Mouse (Mus musculus): ENCODE results near the gene Mapk1. TPM values are rescaled to one million over a fixed set of nuclear protein-coding genes. Genes with fewer than 3 reads are reported as not detected.

The Mapk1 gene
- polyA plus RNA-seq, 1 experiment: 179 TPM

DNA sequence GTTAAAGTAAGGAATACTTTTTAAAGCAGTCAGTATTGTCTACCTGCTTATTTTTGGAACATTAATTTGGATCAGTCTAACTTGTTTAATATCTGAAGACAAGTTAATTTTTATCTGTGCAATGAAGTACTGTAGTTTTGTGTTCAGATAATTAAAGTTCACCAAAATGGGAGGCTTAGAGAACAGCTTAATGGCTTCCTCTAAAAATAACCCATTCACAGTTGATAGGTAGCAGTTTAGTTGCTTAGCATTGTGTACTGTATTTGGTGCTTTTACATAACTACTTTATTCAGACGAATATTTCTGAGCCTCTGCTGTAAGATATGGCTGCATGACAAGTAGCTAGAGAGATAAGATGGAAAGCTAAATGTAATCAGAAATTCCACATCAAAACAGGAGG is 23.9 kb downstream of the Mapk1 start:
- Histone ChIP-seq H3K4me3 (ENCODE audit: insufficient read depth, low read depth, low read length) (no peak overlapping the region), H3K4me1 (ENCODE audit: control insufficient read depth, insufficient read depth, low read length) (peaks cover 8% of the 10 kb centered on the region; the same call in 1 of the 2 replicates), H3K27ac (ENCODE audit: insufficient read depth, low read depth, low read length) (no peak overlapping the region)
- WGBS: 9% methylated on average over 1 of the region's 1 CpGs
- no peak for TF ChIP-seq CTCF (IDR thresholded peaks at IDR 0.05; ENCODE audit: insufficient read depth, low read depth, low read length)

DNA sequence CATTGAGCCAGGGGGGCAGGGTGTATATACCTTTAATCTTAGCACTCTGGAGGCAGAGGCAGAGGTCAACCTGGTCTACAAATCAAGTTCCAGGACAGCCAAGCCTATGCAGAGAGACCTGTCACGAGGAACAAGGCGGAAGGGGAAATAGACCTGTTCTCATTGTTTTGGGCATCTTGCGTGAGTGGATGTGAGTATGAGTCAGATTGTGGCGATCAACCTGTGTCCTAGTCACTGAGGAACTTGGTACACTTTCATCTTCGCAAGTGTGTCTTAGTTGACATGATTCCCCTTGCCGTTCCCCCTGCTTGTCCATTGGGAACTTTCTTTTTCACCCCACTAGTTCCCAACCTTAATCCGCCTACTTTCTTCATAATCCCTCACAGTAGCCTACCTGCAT is 26.9 kb downstream of the Mapk1 start:
- 78% methylated on average over 7 of the region's 7 CpGs for whole genome bisulfite sequencing
- H3K27ac ChIP-seq (ENCODE audit: insufficient read depth, low read depth, low read length): no peak overlapping the region
- TF ChIP-seq CTCF (IDR thresholded peaks at IDR 0.05; ENCODE audit: insufficient read depth, low read depth, low read length) (no peak), POLR2A (IDR thresholded peaks at IDR 0.05; ENCODE audit: insufficient read depth, low read depth, low read length) (no peak)
- no peak overlapping the region for H3K4me3 ChIP-seq (ENCODE audit: insufficient read depth, low read depth, low read length)
- peaks cover 8% of the 10 kb centered on the region; the same call in 1 of the 2 replicates for H3K4me1 ChIP-seq (ENCODE audit: control insufficient read depth, insufficient read depth, low read length)

DNA sequence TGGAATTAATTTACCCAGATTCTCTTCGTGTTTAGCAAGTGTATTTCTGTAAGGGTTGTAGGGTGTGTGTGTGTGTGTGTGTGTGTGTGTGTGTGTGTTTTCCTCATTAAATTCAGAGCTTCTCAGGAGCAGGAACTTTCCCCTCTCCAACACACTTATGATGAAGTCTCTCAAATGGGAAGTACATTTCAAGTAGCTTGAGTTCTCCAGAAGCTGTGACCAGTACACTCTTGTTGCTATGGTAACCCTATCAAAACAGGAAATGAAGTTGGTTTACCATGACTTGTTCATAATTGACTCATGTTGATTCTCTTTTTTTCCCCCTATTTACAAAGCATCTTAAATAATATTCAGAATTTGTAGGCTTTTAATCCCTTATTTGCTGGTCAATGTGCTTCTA is 29.4 kb downstream of the Mapk1 start:
- Histone ChIP-seq H3K4me1 (ENCODE audit: control insufficient read depth, insufficient read depth, low read length) (peaks cover 5% of the 10 kb centered on the region; the same call in 1 of the 2 replicates), H3K4me3 (ENCODE audit: insufficient read depth, low read depth, low read length) (no peak overlapping the region), H3K27ac (ENCODE audit: insufficient read depth, low read depth, low read length) (no peak overlapping the region)
- WGBS: 50% methylated on average over 1 of the region's 1 CpGs
- TF ChIP-seq CTCF (IDR thresholded peaks at IDR 0.05; ENCODE audit: insufficient read depth, low read depth, low read length) (no peak), POLR2A (IDR thresholded peaks at IDR 0.05; ENCODE audit: insufficient read depth, low read depth, low read length) (no peak)

DNA sequence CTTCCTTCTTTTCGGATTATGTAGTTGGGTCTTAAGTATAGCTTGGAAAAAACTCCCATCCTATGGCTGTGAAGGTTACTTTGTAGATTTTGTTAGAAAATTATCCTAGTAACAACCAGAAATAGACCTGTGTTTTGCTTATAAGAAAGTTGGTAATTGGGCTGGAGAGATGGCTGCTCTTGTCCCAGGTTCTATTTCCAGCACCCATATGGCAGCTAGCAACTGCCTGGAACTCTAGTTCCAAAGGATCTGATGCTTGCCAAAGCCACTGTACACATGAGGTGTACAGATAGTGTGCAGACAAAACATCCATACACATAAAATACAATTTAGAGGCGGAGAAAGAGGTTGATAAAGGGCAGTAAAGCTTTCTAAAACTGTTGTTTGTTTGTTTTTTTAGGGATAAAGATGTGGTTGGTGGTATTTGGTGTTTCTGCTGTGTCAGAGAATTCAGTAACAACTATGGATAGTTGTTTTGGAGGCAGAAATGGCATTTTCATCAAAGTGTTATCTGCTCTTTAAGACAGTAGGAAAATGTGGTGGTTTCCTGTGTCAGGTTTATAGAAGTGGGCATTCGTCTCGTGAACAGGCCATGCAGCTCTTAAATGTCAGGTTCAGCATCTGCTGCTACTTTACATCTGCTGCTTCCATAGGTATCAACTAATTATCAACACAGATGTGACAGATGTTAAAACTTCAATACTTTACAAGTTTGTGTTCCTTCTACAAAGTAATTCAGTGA is 32.1 kb downstream of the Mapk1 start:
- no peak overlapping the region for H3K27ac ChIP-seq (ENCODE audit: insufficient read depth, low read depth, low read length)
- H3K4me1 ChIP-seq (ENCODE audit: control insufficient read depth, insufficient read depth, low read length): no peaks in the 10 kb centered on the region
- TF ChIP-seq CTCF (IDR thresholded peaks at IDR 0.05; ENCODE audit: insufficient read depth, low read depth, low read length): no peak
- no peak for TF ChIP-seq POLR2A (IDR thresholded peaks at IDR 0.05; ENCODE audit: insufficient read depth, low read depth, low read length)
- 57% methylated on average over 4 of the region's 4 CpGs for WGBS
- H3K4me3 ChIP-seq (ENCODE audit: insufficient read depth, low read depth, low read length): no peak overlapping the region

DNA sequence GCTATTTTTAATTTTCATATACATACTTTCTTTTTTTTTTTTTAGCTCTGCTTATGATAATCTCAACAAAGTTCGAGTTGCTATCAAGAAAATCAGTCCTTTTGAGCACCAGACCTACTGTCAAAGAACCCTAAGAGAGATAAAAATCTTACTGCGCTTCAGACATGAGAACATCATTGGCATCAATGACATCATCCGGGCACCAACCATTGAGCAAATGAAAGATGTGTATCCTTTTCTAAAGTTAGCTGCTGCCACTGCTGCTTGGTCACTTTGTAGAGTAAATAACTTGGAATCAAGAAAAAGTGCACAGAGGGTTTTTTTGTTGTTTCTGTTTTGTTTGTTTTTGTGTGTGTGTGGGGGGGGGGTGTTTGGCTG is 32.7 kb downstream of the Mapk1 start:
- Histone ChIP-seq H3K4me1 (ENCODE audit: control insufficient read depth, insufficient read depth, low read length) (no peaks in the 10 kb centered on the region), H3K27ac (ENCODE audit: insufficient read depth, low read depth, low read length) (no peak overlapping the region), H3K4me3 (ENCODE audit: insufficient read depth, low read depth, low read length) (no peak overlapping the region)
- WGBS: 85% methylated on average over 3 of the region's 3 CpGs
- TF ChIP-seq POLR2A (IDR thresholded peaks at IDR 0.05; ENCODE audit: insufficient read depth, low read depth, low read length) (no peak), CTCF (IDR thresholded peaks at IDR 0.05; ENCODE audit: insufficient read depth, low read depth, low read length) (no peak)

DNA sequence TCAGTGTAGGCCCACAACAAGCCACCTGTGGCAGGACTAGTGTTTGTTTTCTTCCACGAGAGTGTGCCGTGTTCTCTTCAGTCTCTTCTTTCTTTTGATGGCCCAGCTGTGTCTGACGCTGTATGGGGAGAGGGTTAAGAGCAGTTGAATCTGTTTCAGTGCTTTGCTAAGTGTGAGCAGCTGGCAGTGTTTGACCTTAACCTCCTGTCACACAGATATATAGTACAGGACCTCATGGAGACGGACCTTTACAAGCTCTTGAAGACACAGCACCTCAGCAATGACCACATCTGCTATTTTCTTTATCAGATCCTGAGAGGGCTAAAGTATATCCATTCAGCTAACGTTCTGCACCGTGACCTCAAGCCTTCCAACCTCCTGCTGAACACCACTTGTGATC is 34.9 kb downstream of the Mapk1 start:
- 65% methylated on average over 6 of the region's 6 CpGs for WGBS
- no peak overlapping the region for H3K4me3 ChIP-seq (ENCODE audit: insufficient read depth, low read depth, low read length)
- 0 out of 2 replicates have a peak, but pooled peaks cover 2% of the 10 kb centered on the region for H3K4me1 ChIP-seq (ENCODE audit: control insufficient read depth, insufficient read depth, low read length)
- TF ChIP-seq POLR2A (IDR thresholded peaks at IDR 0.05; ENCODE audit: insufficient read depth, low read depth, low read length) (no peak), CTCF (IDR thresholded peaks at IDR 0.05; ENCODE audit: insufficient read depth, low read depth, low read length) (no peak)
- H3K27ac ChIP-seq (ENCODE audit: insufficient read depth, low read depth, low read length): no peak overlapping the region

DNA sequence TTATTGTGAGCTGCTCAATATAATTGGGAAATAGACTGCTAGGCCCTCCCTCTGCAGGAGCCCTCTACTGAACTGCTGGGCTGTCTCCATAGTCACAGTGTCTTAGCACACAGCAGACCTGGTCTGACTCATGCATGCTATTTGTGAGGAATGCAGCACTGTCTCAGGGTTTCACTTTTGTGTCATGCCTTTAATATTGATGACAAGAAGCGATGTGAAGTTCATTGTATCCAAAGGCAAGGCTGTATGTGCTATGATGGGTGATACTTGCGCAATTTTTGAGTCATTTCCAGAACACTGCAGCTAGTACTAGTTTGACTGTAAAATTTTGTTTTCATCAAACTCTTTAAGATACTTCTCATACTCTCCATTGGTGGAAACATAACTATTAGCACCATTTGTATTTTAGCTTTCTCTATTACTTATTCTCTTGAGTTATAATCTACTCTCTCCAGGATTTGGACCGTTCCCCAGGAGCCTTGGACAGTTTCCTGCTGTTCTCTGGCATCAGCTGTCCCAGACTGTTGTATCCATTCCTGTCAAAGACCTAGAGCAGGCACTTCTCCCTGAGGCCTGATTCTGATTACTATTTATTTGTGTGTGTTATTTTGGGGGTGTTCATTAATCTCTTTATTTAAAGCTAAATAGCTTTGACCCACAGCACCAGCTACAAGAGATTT is 41.4 kb downstream of the Mapk1 start:
- Histone ChIP-seq H3K4me3 (ENCODE audit: insufficient read depth, low read depth, low read length) (no peak overlapping the region), H3K27ac (ENCODE audit: insufficient read depth, low read depth, low read length) (peak overlapping the region; percentile 24; the same call in 1 of the 2 replicates), H3K4me1 (ENCODE audit: control insufficient read depth, insufficient read depth, low read length) (0 out of 2 replicates have a peak, but pooled peaks cover 3% of the 10 kb centered on the region)
- TF ChIP-seq POLR2A (IDR thresholded peaks at IDR 0.05; ENCODE audit: insufficient read depth, low read depth, low read length) (no peak), CTCF (IDR thresholded peaks at IDR 0.05; ENCODE audit: insufficient read depth, low read depth, low read length) (no peak)
- WGBS: 40% methylated on average over 3 of the region's 3 CpGs

DNA sequence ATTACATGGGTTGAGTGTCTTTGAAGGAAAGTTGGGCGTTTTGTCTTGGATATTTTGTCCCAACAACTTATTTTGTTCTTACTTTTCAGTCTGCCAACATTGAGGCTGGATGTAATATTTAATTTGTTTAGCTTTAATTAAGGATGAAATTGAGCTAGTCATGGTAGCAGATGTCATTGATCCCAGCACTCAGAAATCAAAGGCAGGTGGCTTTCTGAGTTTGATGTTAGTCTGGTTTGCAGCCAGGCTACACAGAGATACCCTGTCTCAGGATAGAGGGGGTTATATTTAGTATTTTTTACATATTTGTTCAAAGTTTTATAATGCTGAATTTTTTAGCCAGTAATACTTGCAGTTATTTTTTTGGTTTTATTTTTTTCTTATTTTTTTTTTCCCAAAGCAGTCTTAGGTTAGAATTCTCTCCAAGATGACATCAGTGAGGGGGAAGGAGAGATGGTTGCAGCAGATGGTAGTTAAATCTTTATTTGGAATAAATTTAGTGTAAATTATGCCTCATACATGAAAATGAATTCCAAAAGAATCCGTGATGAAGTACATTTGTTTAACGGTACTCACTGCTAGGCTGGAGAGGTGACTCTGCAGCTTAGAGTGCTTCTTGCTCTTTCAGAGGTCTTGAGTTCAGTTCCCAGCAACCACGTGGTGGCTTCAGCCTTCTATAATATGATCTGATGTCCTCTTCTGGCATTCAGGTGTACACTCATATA is 47.0 kb downstream of the Mapk1 start:
- H3K4me3 ChIP-seq (ENCODE audit: insufficient read depth, low read depth, low read length): no peak overlapping the region
- no peak for TF ChIP-seq CTCF (IDR thresholded peaks at IDR 0.05; ENCODE audit: insufficient read depth, low read depth, low read length)
- no peak for TF ChIP-seq POLR2A (IDR thresholded peaks at IDR 0.05; ENCODE audit: insufficient read depth, low read depth, low read length)
- H3K4me1 ChIP-seq (ENCODE audit: control insufficient read depth, insufficient read depth, low read length): no peaks in the 10 kb centered on the region
- WGBS: 59% methylated on average over 4 of the region's 4 CpGs
- no peak overlapping the region for H3K27ac ChIP-seq (ENCODE audit: insufficient read depth, low read depth, low read length)

DNA sequence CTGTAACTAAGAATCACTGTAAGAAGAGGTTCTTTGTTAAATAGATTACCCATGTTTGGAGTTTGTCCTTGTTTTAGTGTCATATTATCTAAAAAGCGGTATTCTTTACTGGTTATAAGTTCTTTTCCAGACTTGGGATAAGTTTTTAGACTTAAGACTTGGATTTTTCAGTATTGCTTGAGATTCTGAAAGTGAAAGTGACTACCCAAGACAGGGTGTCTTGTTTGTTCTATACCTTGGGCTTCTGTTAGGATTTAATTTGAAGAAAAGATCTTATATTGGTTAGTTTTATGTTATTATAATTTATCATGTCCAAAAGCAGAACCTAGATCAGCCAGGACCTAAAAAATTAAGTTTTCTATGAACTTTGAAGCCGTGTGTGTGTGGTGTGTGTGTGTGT is 50.6 kb downstream of the Mapk1 start:
- Histone ChIP-seq H3K27ac (ENCODE audit: insufficient read depth, low read depth, low read length) (no peak overlapping the region), H3K4me3 (ENCODE audit: insufficient read depth, low read depth, low read length) (no peak overlapping the region), H3K4me1 (ENCODE audit: control insufficient read depth, insufficient read depth, low read length) (no peaks in the 10 kb centered on the region)
- 93% methylated on average over 2 of the region's 2 CpGs for WGBS
- no peak for TF ChIP-seq CTCF (IDR thresholded peaks at IDR 0.05; ENCODE audit: insufficient read depth, low read depth, low read length)
- TF ChIP-seq POLR2A (IDR thresholded peaks at IDR 0.05; ENCODE audit: insufficient read depth, low read depth, low read length): no peak

Data from olfactory bulb, adult 2 months (tissue).